Mouse (Mus musculus) liver, adult 2 months (tissue): ENCODE results near the gene Sez6l. TPM values are rescaled to one million over a fixed set of nuclear protein-coding genes. Genes with fewer than 3 reads are reported as not detected.

ENCODE experiments used
- DNase-seq: peaks from one replicate; pipeline ENCODE4 v3.0.0-alpha.2; 2011; ENCODE audit warnings: low read depth, low spot score; ENCODE audit errors: extremely low read depth
- H3K27ac ChIP-seq: fragments of 200-500 bp; replicated peaks from 2 replicates; pipeline ENCODE4 v1.5.1; 2012; ENCODE audit warnings: low read depth, mild to moderate bottlenecking, control low read depth, inconsistent platforms, low read length; ENCODE audit not compliant: insufficient read depth
- H3K27me3 ChIP-seq: fragments of 200-500 bp; 2 replicates; pipeline ENCODE4 v1.6.1; 2012; ENCODE audit warnings: mild to moderate bottlenecking, moderate library complexity, low read length, inconsistent platforms; ENCODE audit not compliant: control insufficient read depth, insufficient read depth
- H3K36me3 ChIP-seq: fragments of 200-500 bp; 2 replicates; pipeline ENCODE4 v1.6.1; 2012; ENCODE audit warnings: low read length, inconsistent platforms; ENCODE audit not compliant: control insufficient read depth, insufficient read depth
- H3K4me1 ChIP-seq: fragments of 200-500 bp; 2 replicates; pipeline ENCODE4 v1.6.1; 2011; ENCODE audit warnings: low read length; ENCODE audit not compliant: control insufficient read depth, insufficient read depth
- H3K4me3 ChIP-seq: fragments of 200-500 bp; 2 replicates; pipeline ENCODE4 v1.5.1; 2011; ENCODE audit warnings: low read depth, mild to moderate bottlenecking, control low read depth, low read length, moderate library complexity; ENCODE audit not compliant: insufficient read depth
- H3K79me2 ChIP-seq: fragments of 200-500 bp; 2 replicates; pipeline ENCODE4 v1.6.1; 2012; ENCODE audit warnings: inconsistent platforms, mild to moderate bottlenecking, low read length, moderate library complexity; ENCODE audit not compliant: control insufficient read depth, insufficient read depth
- H3K9ac ChIP-seq: fragments of 200-500 bp; 2 replicates; pipeline ENCODE4 v1.6.1; 2012; ENCODE audit warnings: low read depth, mild to moderate bottlenecking, control low read depth, inconsistent platforms, low read length
- CTCF ChIP-seq: fragments of 200-500 bp; IDR thresholded peaks from 2 replicates; pipeline ENCODE4 v1.5.1; 2011; ENCODE audit warnings: low read depth, low read length, control low read depth
- POLR2A ChIP-seq: fragments of 200-500 bp; IDR thresholded peaks from 2 replicates; pipeline ENCODE4 v1.6.1; 2011; ENCODE audit warnings: low read length, control low read depth; ENCODE audit not compliant: insufficient read depth; ENCODE audit errors: extremely low read depth
- WGBS: fragments of 180-500 bp; shearing (Covaris S2); methylation state at CpG from one replicate; pipeline ENCODE4 v1.1.7; 2018; 5-methylcytosine and 5-hydroxymethylcytosine counted together
- polyA plus RNA-seq: library from polyadenylated mRNA; depleted of rRNA; stranded (reverse); fragments of >200 nt; gene quantifications from 2 replicates; pipeline ENCODE4 v1.2.3, GENCODE M21; 2012
- total RNA-seq: library from RNA; depleted of rRNA; stranded (reverse); fragments of >200 nt; gene quantifications from 2 replicates; pipeline ENCODE4 v1.2.3, GENCODE M21; 2014

Gene Sez6l
- total and polyA plus RNA-seq, 2 experiments: under 0.01 TPM; not detected in 1

GRCm38 (mm10) chr5:112384805-112385472 lies 192.0 kb downstream of the Sez6l start:
- no peaks in the 10 kb centered on the region for H3K79me2 ChIP-seq
- DNase-seq: no peak
- no peaks in the 10 kb centered on the region for H3K4me1 ChIP-seq
- TF ChIP-seq CTCF (no peak), POLR2A (no peak)
- H3K9ac ChIP-seq: no peak overlapping the region
- WGBS: 85% methylated on average over 13 of the region's 13 CpGs
- H3K36me3 ChIP-seq: no peaks in the 10 kb centered on the region
- H3K27ac ChIP-seq: no peak overlapping the region
- no peaks in the 10 kb centered on the region for H3K27me3 ChIP-seq
- H3K4me3 ChIP-seq: no peak overlapping the region

- peaks cover 2% of the 10 kb centered on the region; the same call in 1 of the 2 replicates for H3K36me3 ChIP-seq
- WGBS: 55% methylated on average over 17 of the region's 17 CpGs
- TF ChIP-seq POLR2A (no peak), CTCF (no peak)
- no peak overlapping the region for H3K9ac ChIP-seq
- H3K4me3 ChIP-seq: no peak overlapping the region
- H3K27me3 ChIP-seq: no peaks in the 10 kb centered on the region
- no peaks in the 10 kb centered on the region for H3K79me2 ChIP-seq
- no peak for DNase-seq
- H3K4me1 ChIP-seq: no peaks in the 10 kb centered on the region
- no peak overlapping the region for H3K27ac ChIP-seq
These were observed 194.2 kb downstream of the Sez6l start for GRCm38 (mm10) chr5:112382641-112383330.

- no peaks in the 10 kb centered on the region for H3K79me2 ChIP-seq
- no peak for DNase-seq
- 76% methylated on average over 9 of the region's 9 CpGs for WGBS
- no peak overlapping the region for H3K4me3 ChIP-seq
- H3K9ac ChIP-seq: no peak overlapping the region
- no peaks in the 10 kb centered on the region for H3K27me3 ChIP-seq
- H3K4me1 ChIP-seq: no peaks in the 10 kb centered on the region
- H3K36me3 ChIP-seq: peaks cover 2% of the 10 kb centered on the region; the same call in 1 of the 2 replicates
- TF ChIP-seq POLR2A (no peak), CTCF (no peak)
- H3K27ac ChIP-seq: no peak overlapping the region
These were observed 194.9 kb downstream of the Sez6l start for GRCm38 (mm10) chr5:112382042-112382441.

GRCm38 (mm10) chr5:112381154-112381553 lies 195.8 kb downstream of the Sez6l start:
- Histone ChIP-seq H3K36me3 (peaks cover 2% of the 10 kb centered on the region; the same call in 1 of the 2 replicates), H3K9ac (no peak overlapping the region), H3K4me3 (no peak overlapping the region), H3K27ac (no peak overlapping the region), H3K27me3 (no peaks in the 10 kb centered on the region), H3K79me2 (no peaks in the 10 kb centered on the region), H3K4me1 (no peaks in the 10 kb centered on the region)
- WGBS: 79% methylated on average over 11 of the region's 11 CpGs
- TF ChIP-seq CTCF (no peak), POLR2A (no peak)
- DNase-seq: no peak

- Histone ChIP-seq H3K36me3 (peaks cover 2% of the 10 kb centered on the region; the same call in 1 of the 2 replicates), H3K27me3 (no peaks in the 10 kb centered on the region), H3K9ac (no peak overlapping the region), H3K4me3 (no peak overlapping the region), H3K4me1 (no peaks in the 10 kb centered on the region), H3K79me2 (no peaks in the 10 kb centered on the region), H3K27ac (no peak overlapping the region)
- WGBS: 55% methylated on average over 6 of the region's 6 CpGs
- TF ChIP-seq POLR2A: no peak
- no peak for TF ChIP-seq CTCF
- peak; percentile 24 for DNase-seq
These were observed 198.3 kb downstream of the Sez6l start for GRCm38 (mm10) chr5:112378716-112379115.

GRCm38 (mm10) chr5:112377380-112377779 lies 199.6 kb downstream of the Sez6l start:
- Histone ChIP-seq H3K27ac (no peak overlapping the region), H3K9ac (no peak overlapping the region), H3K27me3 (no peaks in the 10 kb centered on the region), H3K36me3 (peaks cover 2% of the 10 kb centered on the region), H3K4me1 (no peaks in the 10 kb centered on the region), H3K4me3 (no peak overlapping the region), H3K79me2 (no peaks in the 10 kb centered on the region)
- TF ChIP-seq POLR2A: no peak
- no peak for TF ChIP-seq CTCF
- DNase-seq: no peak
- 100% methylated on average over 1 of the region's 1 CpGs for WGBS
